Mouse (Mus musculus) CH12.LX (cell line): ENCODE data around the gene Rlf. TPM values are rescaled to one million over a fixed set of nuclear protein-coding genes. Genes with fewer than 3 reads are reported as not detected.

Source experiments
- DNase-seq: peaks from one replicate; pipeline ENCODE4 v3.0.0-alpha.2; 2013; ENCODE audit errors: extremely low read depth
- H3K27ac ChIP-seq: 2 replicates; pipeline ENCODE4 v1.5.1; 2012; ENCODE audit warnings: low read depth, mild to moderate bottlenecking, control low read depth, moderate library complexity; ENCODE audit not compliant: insufficient read depth
- H3K27me3 ChIP-seq: replicated peaks from 2 replicates; pipeline ENCODE3; 2012; ENCODE audit warnings: inconsistent platforms
- H3K36me3 ChIP-seq, 2 experiments: replicated peaks in 1 of 2; 2 replicates each; pipeline versions ENCODE3 to v1.6.1; 2012; ENCODE audit warnings: inconsistent platforms in 1 of 2, low read length in 1 of 2, mild to moderate bottlenecking in 1 of 2, mixed read lengths in 1 of 2, moderate library complexity in 1 of 2; ENCODE audit not compliant: control insufficient read depth in 1 of 2, insufficient read depth in 1 of 2
- H3K4me1 ChIP-seq, 2 experiments: 2 replicates each; pipeline ENCODE4 v1.6.1; 2012; ENCODE audit warnings: inconsistent platforms in 1 of 2, moderate library complexity in 1 of 2; ENCODE audit not compliant: insufficient read depth in 2 of 2, control insufficient read depth in 1 of 2
- H3K4me2 ChIP-seq: 2 replicates; pipeline ENCODE4 v1.6.1; 2012; ENCODE audit warnings: low read depth, mild to moderate bottlenecking, control low read depth; ENCODE audit not compliant: poor library complexity, insufficient read depth, severe bottlenecking
- H3K4me3 ChIP-seq, 3 experiments: fragments of 150-350 bp in 1 of 3; sonication (generic) in 1 of 3; replicated peaks in 1 of 3; 2 replicates each; pipeline versions ENCODE3 to v1.5.1; 2011 to 2012; ENCODE audit warnings: low read depth in 2 of 3, low read length in 2 of 3, mild to moderate bottlenecking in 2 of 3, moderate library complexity in 2 of 3, control low read depth in 1 of 3, improper control_type of control experiment in 1 of 3, inconsistent platforms in 1 of 3, mixed read lengths in 1 of 3; ENCODE audit not compliant: poor library complexity in 1 of 3
- H3K79me2 ChIP-seq: replicated peaks from 2 replicates; pipeline ENCODE4 v1.6.1; 2012; ENCODE audit warnings: mild to moderate bottlenecking, moderate library complexity; ENCODE audit not compliant: control insufficient read depth, poor library complexity, insufficient read depth, severe bottlenecking; ENCODE audit errors: extremely low read depth
- H3K9ac ChIP-seq: 2 replicates; pipeline ENCODE4 v1.6.1; 2012; ENCODE audit warnings: low read depth, mild to moderate bottlenecking, control low read depth, moderate library complexity; ENCODE audit not compliant: insufficient read depth
- H3K9me3 ChIP-seq: replicated peaks from 2 replicates; pipeline ENCODE3; 2012; ENCODE audit warnings: low read length, inconsistent platforms, mixed read lengths
- BHLHE40 ChIP-seq: IDR thresholded peaks from 2 replicates; pipeline ENCODE4 v1.6.1; 2011; ENCODE audit warnings: mild to moderate bottlenecking, low read depth, low read length, improper control_type of control experiment
- CHD1 ChIP-seq: IDR thresholded peaks from 2 replicates; pipeline ENCODE4 v1.6.1; 2012; ENCODE audit warnings: low read depth, low read length, improper control_type of control experiment, inconsistent platforms
- ELF1 ChIP-seq: IDR thresholded peaks from 2 replicates; pipeline ENCODE4 v1.6.1; 2014; ENCODE audit warnings: low read depth, mild to moderate bottlenecking, inconsistent platforms, low read length, improper control_type of control experiment
- EP300 ChIP-seq: IDR thresholded peaks from 2 replicates; pipeline ENCODE4 v1.6.1; 2011; ENCODE audit warnings: low read length, improper control_type of control experiment
- ETS1 ChIP-seq: conservative IDR thresholded peaks from 2 replicates; pipeline ENCODE4 v1.6.1; 2012; ENCODE audit warnings: low read depth, mild to moderate bottlenecking, inconsistent platforms, low read length, improper control_type of control experiment, moderate library complexity
- GABPA ChIP-seq: IDR thresholded peaks from 2 replicates; pipeline ENCODE4 v1.6.1; 2012; ENCODE audit warnings: low read depth, low read length, improper control_type of control experiment, inconsistent platforms; ENCODE audit not compliant: insufficient replicate concordance
- HCFC1 ChIP-seq: IDR thresholded peaks from 2 replicates; pipeline ENCODE4 v1.6.1; 2012; ENCODE audit warnings: low read depth, mild to moderate bottlenecking, inconsistent platforms, low read length, improper control_type of control experiment
- IRF4 ChIP-seq: IDR thresholded peaks from 2 replicates; pipeline ENCODE4 v1.6.1; 2014; ENCODE audit warnings: low read depth, mild to moderate bottlenecking, inconsistent platforms, low read length, improper control_type of control experiment
- JUND ChIP-seq: conservative IDR thresholded peaks from 2 replicates; pipeline ENCODE4 v1.6.1; 2011; ENCODE audit warnings: low read depth, low read length, improper control_type of control experiment
- KAT2A ChIP-seq: IDR thresholded peaks from 2 replicates; pipeline ENCODE4 v1.6.1; 2012; ENCODE audit warnings: low read length, improper control_type of control experiment, inconsistent platforms; ENCODE audit not compliant: insufficient replicate concordance
- MAFK ChIP-seq: IDR thresholded peaks from 2 replicates; pipeline ENCODE4 v1.6.1; 2011; ENCODE audit warnings: low read length, improper control_type of control experiment; ENCODE audit not compliant: insufficient replicate concordance
- MAX ChIP-seq: IDR thresholded peaks from 2 replicates; pipeline ENCODE4 v1.6.1; 2011; ENCODE audit warnings: low read length, improper control_type of control experiment
- MAZ ChIP-seq: IDR thresholded peaks from 2 replicates; pipeline ENCODE4 v1.6.1; 2012; ENCODE audit warnings: low read depth, mild to moderate bottlenecking, inconsistent platforms, low read length, improper control_type of control experiment, moderate library complexity
- MEF2A ChIP-seq: IDR thresholded peaks from 2 replicates; pipeline ENCODE4 v1.6.1; 2014; ENCODE audit warnings: low read depth, mild to moderate bottlenecking, inconsistent platforms, low read length, improper control_type of control experiment, borderline replicate concordance
- MXI1 ChIP-seq: IDR thresholded peaks from 2 replicates; pipeline ENCODE4 v1.6.1; 2011; ENCODE audit warnings: mild to moderate bottlenecking, low read depth, low read length, improper control_type of control experiment
- MYC ChIP-seq: IDR thresholded peaks from 2 replicates; pipeline ENCODE4 v1.6.1; 2011; ENCODE audit warnings: low read depth, mild to moderate bottlenecking, improper control_type of control experiment, low read length
- NELFE ChIP-seq: IDR thresholded peaks from 2 replicates; pipeline ENCODE4 v1.6.1; 2011; ENCODE audit warnings: low read depth, low read length, improper control_type of control experiment
- NRF1 ChIP-seq: IDR thresholded peaks from 2 replicates; pipeline ENCODE4 v1.6.1; 2014; ENCODE audit warnings: low read depth, mild to moderate bottlenecking, inconsistent platforms, low read length, improper control_type of control experiment, moderate library complexity
- PAX5 ChIP-seq: IDR thresholded peaks from 2 replicates; pipeline ENCODE4 v1.6.1; 2012; ENCODE audit warnings: low read length, inconsistent platforms, mixed read lengths
- POLR2A ChIP-seq: IDR thresholded peaks from 2 replicates; pipeline ENCODE4 v1.6.1; 2011; ENCODE audit warnings: low read depth, mild to moderate bottlenecking, improper control_type of control experiment, low read length
- POLR2AphosphoS2 ChIP-seq: IDR thresholded peaks from 2 replicates; pipeline ENCODE4 v1.6.1; 2011; ENCODE audit warnings: low read depth, low read length, improper control_type of control experiment
- SIN3A ChIP-seq: IDR thresholded peaks from 2 replicates; pipeline ENCODE4 v1.6.1; 2012; ENCODE audit warnings: low read length, improper control_type of control experiment, inconsistent platforms
- SMC3 ChIP-seq: IDR thresholded peaks from 2 replicates; pipeline ENCODE4 v1.6.1; 2011; ENCODE audit warnings: low read depth, low read length, improper control_type of control experiment
- TBP ChIP-seq: conservative IDR thresholded peaks from 2 replicates; pipeline ENCODE4 v1.6.1; 2011; ENCODE audit warnings: low read depth, low read length, improper control_type of control experiment
- TCF12 ChIP-seq: IDR thresholded peaks from 2 replicates; pipeline ENCODE4 v1.6.1; 2014; ENCODE audit warnings: low read depth, mild to moderate bottlenecking, inconsistent platforms, low read length, improper control_type of control experiment
- UBTF ChIP-seq: IDR thresholded peaks from 2 replicates; pipeline ENCODE4 v1.6.1; 2012; ENCODE audit warnings: low read depth, mild to moderate bottlenecking, inconsistent platforms, low read length, improper control_type of control experiment, moderate library complexity
- USF1 ChIP-seq: IDR thresholded peaks from 2 replicates; pipeline ENCODE4 v1.6.1; 2014; ENCODE audit warnings: low read depth, mild to moderate bottlenecking, inconsistent platforms, low read length, improper control_type of control experiment
- USF2 ChIP-seq: conservative IDR thresholded peaks from 2 replicates; pipeline ENCODE4 v1.6.1; 2011; ENCODE audit warnings: low read depth, low read length, improper control_type of control experiment
- ZKSCAN1 ChIP-seq: IDR thresholded peaks from 2 replicates; pipeline ENCODE4 v1.6.1; 2012; ENCODE audit warnings: low read depth, inconsistent platforms, low read length, improper control_type of control experiment, borderline replicate concordance
- ZMIZ1 ChIP-seq: IDR thresholded peaks from 2 replicates; pipeline ENCODE4 v1.6.1; 2012; ENCODE audit warnings: low read depth, mild to moderate bottlenecking, inconsistent platforms, low read length, improper control_type of control experiment
- ZNF384 ChIP-seq: IDR thresholded peaks from 2 replicates; pipeline ENCODE4 v1.6.1; 2012; ENCODE audit warnings: low read depth, low read length, improper control_type of control experiment, inconsistent platforms
- dilution Hi-C: fragments of 300-500 bp; cut with MboI; formaldehyde crosslinking; loops from 2 replicates; pipeline ENCODE4 v1.14.3; 2020; ENCODE audit warnings: low sequenced_read_pairs; ENCODE audit not compliant: extremely low pct_unique_long_range_greater_than_20kb, extremely low pct_ligation_motif_present
- in situ Hi-C: fragments of 300-500 bp; cut with MboI; formaldehyde crosslinking; loops from 3 replicates; pipeline ENCODE4 v1.14.3; 2019; ENCODE audit warnings: low sequenced_read_pairs, low pct_ligation_motif_present, low pct_unique_long_range_greater_than_20kb, mixed read lengths
- polyA plus RNA-seq: library from polyadenylated mRNA; unstranded; fragments of >175 nt; gene quantifications from 2 replicates; pipeline ENCODE4 v1.2.1, GENCODE M21; 2012; ENCODE audit warnings: low read depth; ENCODE audit not compliant: insufficient read length
- total RNA-seq, 2 experiments: library from RNA; depleted of rRNA; stranded (reverse); fragments of 300-350 nt in 1 of 2; fragments of >200 nt in 1 of 2; gene quantifications; 2 replicates each; pipeline ENCODE4 v1.2.3; 2012 to 2014

Rlf gene
- total RNA-seq (2012; rRNA removed) (13.2 and 17.4 TPM in 2 replicates), total RNA-seq (2014; rRNA removed) (25.1 and 25.5 TPM in 2 replicates), polyA plus RNA-seq (8.8 and 9.4 TPM in 2 replicates)

DNA sequence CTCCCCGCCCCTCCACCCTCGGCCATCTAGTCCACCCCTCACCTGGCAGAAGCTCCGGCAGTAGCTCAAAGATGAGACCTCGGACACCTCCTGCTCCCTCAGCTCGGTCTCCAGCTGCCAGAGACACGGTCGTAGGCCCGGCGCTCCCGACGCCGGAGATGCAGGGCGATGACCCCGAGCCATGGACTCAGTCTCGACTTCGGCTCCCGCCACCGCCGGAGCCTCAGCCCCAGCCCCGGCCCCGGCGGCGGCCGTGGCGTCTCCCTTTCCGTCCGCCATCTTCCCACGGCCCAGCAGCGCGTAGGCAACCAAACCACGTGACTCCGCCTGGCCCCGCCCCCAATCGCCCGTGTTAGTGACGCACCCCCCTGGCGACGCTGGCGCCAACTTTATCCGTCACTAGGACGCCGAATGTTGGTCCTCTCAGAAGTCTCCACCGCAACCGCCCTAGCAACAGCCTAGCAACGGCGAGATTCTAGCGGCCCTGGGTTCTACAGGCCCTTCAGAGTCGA lies at the start of gene Rlf:
Gene Rlf (minus strand): TSS at position 292 of the 512 bp plus-strand sequence.
- H3K9ac ChIP-seq, result peak within 1 kb of the TSS; percentile 69
- peak within 1 kb of the TSS; percentile 75 to 95 (median 81) for H3K4me3 ChIP-seq
- H3K79me2 ChIP-seq, result peaks cover 44% of the 10 kb centered on the region
- peaks cover 0 to 12% of the 10 kb centered on the region in 2 experiments for H3K36me3 ChIP-seq
- in situ Hi-C loops, result no loop called here
- dilution Hi-C loops, result no loop called here
- DNase-seq, result peak; percentile 97
- H3K27me3 ChIP-seq, result peaks cover 20% of the 10 kb centered on the region
- 0 out of 2 replicates have a peak within 1 kb of the TSS, but pooled peaks have one; percentile 3 for H3K27ac ChIP-seq
- peak within 1 kb of the TSS; percentile 78 for H3K4me2 ChIP-seq
- peaks cover 8 to 26% of the 10 kb centered on the region in 2 experiments for H3K4me1 ChIP-seq
- H3K9me3 ChIP-seq, result no peaks in the 10 kb centered on the region
- TF ChIP-seq ZKSCAN1 (no peak), MYC (no peak), HCFC1 (peak; percentile 90), ZNF384 (no peak), POLR2A (peak; percentile 94), NRF1 (peak; percentile 56), PAX5 (no peak), MEF2A (peak; percentile 78), POLR2AphosphoS2 (no peak), EP300 (no peak), MAX (peak; percentile 85; the same call in 1 of the 2 replicates), CHD1 (no peak), SIN3A (peak; percentile 90), ELF1 (peak; percentile 72), USF1 (peak; percentile 92), USF2 (peak; percentile 88), JUND (no peak), MAZ (no peak), ETS1 (0 out of 2 replicates have a peak, but pooled peaks have one; percentile 11), KAT2A (peak; percentile 65; the same call in 1 of the 2 replicates), ZMIZ1 (peak; percentile 70; the same call in 1 of the 2 replicates), MAFK (no peak), SMC3 (no peak), MXI1 (peak; percentile 94), UBTF (no peak), TCF12 (peak; percentile 92), BHLHE40 (peak; percentile 82), TBP (peak; percentile 54; the same call in 1 of the 2 replicates), NELFE (peak; percentile 95), GABPA (peak; percentile 47; the same call in 1 of the 2 replicates), IRF4 (peak; percentile 58; the same call in 1 of the 2 replicates)
